Mouse (Mus musculus) heart, adult 18-20 months (tissue): ENCODE measurements around the gene Slc25a21. TPM values are rescaled to one million over a fixed set of nuclear protein-coding genes. Genes with fewer than 3 reads are reported as not detected.

Experiments used
- DNase-seq, 2 experiments: peaks; one replicate each; pipeline ENCODE4 v3.0.0; 2021 to 2022; ENCODE audit warnings: mixed read lengths in 1 of 2
- total RNA-seq, 2 experiments: library from RNA; stranded (reverse); gene quantifications; 2 replicates each; pipeline ENCODE4 v1.2.3; 2021

Gene Slc25a21
- total RNA-seq, 2 experiments from 2014 or later, result 0.64 to 0.67 TPM

DNA sequence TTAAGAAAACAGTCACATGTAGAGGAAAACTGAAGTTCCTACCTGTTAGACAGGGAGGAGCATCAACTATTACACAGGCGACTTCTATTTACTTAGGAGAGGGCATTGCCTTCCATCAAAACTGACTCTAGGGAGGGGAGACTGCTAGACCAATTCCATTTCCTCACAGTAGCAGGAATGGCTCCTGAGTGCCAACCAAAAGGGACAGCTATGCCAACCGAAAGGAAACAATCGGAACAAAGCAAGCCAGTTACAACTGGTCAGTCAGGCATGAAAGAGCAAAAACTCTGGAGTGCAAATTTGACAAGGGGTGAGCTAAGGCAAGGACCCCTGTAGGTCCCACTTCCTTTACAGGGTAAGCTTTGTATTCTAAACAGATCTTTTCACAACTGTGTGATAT, 319.5 kb downstream of the Slc25a21 start:
- DNase-seq, result no peak

DNA sequence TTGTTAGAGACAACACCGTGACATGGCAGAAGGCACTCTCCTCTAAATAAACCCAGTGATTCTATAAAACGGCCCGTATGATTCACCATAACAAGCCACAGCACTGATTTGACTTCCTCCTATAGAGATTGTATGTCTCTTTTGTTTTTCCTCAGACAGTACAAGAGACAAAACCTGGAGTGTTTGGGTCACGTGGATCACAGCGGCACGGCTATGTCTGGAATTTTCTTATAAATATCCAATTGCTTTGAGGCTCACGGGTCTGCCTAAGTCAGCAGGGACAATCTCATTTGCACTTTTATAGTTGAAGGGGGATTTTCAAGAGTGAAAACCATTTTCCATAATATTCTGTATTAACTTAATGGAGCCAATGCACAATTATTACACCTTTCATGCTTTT, 320.7 kb downstream of the Slc25a21 start:
- no peak for DNase-seq

DNA sequence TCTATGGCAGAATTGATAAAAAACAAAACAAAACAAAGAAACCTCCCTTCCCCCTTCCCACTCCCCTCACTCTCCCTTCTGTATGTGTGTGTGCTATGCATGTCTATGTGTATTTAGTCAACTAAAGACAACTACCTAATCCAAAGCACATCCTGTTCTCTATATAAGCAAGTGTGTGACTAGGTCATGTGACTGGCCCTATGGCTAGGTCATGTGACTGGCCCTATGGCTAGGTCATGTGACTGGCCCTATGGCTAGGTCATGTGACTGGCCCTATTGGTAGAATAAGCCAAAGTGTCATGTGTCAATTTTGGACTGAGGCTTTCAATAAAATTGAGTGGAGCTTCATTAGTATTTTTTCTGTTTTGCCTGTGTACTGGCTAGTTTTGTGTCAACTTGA, 324.1 kb downstream of the Slc25a21 start:
- no peak for DNase-seq

DNA sequence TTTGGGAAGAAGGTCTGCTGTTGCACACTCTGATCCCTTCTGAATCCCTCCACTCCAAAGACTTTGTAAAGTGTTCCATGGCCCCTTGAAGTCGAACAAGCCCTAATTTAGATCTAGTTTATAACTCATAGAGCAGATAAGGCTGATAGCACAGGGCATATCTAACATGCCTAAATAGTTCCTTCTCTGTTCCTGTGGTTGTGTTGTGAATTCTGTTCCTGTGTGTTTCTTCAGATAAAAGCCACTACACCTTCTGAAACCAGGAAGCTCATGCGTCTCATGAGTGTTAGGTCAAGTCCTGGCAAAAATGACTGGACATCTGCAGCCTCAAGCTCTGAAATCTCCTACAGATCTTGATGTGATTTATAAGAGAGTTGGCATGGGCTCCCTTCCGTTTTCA, 326.7 kb downstream of the Slc25a21 start:
- no peak for DNase-seq

DNA sequence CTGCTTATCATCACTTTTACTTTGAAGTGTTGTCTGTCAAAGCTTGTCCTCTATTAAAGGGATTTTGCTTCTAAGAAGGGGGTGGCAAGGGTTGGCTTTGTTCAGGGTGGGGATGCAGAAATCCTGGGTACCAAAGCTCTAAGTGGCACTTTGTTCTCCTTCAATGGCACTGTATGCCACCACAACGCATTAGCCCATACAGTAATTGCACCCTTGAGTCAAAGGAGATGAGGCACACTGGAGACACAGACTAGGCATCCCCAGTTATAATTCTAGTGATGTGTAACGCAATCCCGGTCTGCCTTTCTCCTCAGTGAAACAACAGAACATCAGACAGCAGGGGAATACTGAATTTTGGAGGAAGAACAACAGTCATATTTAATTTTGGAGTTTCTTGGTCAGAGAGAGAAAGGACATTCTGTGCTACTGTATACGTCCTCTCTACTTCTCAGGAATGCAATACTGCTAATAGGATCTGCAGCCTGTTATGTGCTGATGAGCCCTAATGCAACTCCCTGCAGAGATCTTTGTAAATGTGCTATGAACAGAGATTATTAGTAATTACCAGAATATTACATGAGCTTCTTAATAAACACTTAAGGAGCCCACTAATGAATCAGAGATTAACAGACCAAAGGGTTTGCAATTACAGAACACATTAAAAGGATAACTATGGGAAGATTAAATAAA, 333.3 kb downstream of the Slc25a21 start:
- DNase-seq, result no peak

DNA sequence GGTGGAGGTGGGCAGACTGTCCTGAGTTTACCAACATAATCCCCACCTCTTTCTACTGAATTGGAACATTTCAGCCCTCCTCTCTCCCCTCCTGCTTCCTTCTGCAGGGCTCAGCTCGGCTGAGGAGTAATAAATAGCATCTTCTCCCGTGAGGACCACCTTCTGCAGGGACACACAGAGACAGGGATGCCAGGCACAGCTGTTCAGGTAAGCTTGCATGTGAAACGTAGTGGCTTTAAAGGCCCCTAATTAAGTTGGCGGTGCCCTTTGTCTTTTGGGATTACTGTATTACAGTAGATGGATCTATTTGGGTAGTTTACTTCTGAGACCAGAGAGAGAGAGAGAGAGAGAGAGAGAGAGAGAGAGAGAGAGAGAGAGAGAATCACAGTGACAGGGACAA, 344.6 kb downstream of the Slc25a21 start:
- DNase-seq, result no peak

DNA sequence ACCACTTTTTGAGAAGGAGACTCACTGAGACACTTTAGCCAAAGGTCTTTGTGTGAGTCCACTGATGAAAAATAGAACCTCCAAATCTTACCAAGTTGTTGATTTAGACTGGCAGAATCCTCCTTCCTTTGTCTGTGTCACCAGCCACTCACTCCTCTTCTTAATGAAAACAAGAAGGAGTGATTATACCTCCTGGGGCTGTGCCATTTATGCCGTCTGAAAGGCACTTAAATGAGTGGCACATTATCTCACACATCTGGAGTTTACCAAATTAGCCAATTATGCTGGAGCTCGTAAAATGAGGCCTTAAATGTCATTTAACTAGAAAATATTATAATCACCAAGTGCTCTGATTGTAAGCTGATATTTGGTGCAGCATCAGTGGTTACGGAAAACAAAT, 345.8 kb downstream of the Slc25a21 start:
- DNase-seq, result no peak

DNA sequence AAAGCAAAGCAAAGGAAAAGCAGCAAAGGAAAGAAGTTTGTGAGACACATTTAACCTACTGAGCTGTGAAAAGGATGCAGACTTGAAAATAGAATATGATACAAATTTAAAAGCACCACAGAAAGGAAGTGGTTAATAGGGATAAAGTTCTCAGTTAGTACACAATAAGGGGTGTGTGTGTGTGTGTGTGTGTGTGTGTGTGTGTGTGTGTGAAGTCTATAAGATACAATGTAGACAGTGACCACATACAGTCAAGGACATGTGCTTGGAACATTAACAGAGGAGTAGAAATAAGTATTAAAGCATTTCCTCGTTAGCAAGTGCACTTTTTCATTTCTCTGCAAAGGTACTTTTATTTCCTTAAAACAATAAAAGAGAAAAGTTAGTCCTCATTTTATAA, 367.3 kb downstream of the Slc25a21 start:
- no peak for DNase-seq

DNA sequence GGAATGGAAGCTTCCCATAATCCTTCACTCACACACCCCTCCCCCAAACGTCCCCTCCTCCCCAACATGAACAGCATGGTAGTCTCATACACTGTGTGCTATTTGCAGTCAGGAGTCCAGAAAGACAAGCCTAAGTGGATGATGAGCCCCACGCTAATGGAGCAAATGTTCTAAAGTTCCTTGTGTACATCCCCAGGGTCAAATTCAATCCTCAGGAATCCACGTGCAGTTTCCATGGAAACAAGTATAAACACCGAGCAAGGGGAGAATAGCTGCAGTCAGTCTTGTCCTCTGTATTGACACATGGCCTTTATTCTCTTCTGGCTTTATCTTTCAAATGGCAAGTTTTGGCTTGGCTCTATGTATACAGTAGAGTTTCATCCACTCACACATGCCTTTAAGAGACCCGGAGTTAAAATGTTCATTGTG, 367.8 kb downstream of the Slc25a21 start:
- no peak for DNase-seq

DNA sequence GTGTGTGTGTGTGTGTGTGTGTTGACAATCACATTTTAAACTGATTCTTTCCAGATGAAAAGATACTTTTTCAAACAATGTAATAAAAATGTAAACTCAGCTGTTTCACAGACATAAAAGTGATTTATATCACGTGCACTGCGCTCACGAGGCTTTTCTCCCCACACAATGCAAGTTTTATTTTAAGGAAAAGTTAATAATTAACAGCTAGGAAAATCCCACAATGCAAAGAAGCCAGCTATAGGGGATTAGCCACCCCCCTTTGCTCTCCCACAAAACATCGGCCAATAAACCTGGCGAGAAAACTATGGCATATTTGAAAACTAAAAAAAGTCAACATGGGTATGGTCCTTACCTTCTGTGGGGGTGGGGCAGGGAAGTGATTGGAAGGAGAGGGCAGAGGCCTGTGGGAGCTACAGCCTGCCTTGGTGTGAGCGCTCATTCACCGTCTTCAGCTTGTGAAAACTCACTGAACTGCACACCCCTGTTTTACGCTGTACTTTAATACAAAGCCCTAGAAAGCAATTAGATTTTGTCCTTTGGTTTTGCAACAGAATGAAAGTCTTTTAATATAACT, 369.4 kb downstream of the Slc25a21 start:
- DNase-seq, result no peak

DNA sequence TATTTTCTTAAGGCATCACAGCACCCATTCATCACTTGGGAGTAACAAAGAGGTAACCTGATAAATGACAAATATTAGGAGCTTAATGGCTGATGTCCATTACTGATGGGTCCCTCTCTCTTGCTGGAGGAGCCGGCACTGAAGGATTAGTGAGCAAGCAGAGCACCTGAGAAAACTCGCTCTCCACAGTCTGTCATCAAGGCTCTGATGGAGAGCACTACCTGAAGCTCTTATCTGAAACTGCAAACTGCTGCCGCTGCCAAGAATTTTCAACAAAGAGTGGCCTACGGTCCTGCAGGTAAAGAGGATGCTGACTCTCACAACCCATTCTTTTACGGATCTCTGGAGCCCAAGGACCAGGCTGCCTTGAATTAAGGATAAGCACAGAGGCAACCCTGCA, 372.6 kb downstream of the Slc25a21 start:
- DNase-seq, result no peak

DNA sequence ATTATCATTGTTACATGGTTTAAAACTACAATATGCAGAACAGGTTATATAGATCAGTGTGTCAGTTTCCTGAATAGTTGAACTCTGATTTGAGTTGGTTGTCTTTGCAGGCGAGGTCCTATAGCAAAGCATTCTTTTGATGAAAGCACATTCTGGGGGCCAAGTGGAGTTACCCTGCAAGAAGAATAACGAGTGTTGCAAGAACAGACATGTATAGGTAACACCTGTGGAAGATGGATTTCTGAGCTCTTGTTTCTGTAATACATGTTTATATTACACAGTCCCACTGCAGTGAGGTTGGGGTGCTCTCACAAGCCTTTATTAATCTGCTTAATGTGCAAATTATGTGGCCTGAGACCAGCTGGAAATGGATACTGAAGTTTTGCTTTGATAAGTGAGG, 375.1 kb downstream of the Slc25a21 start:
- DNase-seq, result no peak

DNA sequence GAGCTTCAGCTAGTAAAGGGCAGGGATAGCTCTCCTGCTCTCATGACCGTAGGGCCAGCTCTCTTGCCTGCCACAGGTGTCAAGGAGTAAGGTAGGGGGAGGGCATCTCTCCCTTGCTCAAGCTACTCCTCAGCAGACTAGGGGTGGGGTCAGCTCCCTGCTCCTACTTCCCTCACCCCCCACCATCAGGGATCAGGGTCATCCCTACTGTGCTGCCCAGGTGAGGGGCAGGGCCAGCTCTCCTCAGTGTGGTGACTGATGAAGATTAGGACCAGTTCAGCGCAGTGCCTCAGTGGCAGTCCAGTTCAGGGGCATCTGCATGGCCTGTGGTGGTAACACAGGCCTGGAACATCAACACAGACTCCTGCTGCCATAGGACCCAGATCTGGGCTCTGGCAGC, 376.7 kb downstream of the Slc25a21 start:
- DNase-seq, result no peak

DNA sequence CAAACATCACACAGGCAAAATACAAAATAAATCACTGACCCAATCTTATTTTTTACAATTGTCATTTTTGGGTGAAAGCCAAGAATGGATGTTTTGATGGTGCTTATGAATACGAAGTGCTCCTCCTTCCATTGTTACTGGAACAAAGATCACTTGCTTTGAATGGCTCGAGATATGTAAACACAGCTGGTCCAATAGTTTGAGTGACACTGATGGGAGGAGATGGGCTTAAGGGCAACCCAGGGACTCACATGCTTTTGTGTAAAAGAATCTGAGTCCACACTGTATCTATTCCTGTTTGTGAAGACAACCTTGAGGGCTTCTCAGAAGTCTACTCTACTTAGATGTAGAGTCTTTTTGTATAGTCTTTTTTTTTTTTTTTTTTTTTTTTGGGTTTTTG, 389.8 kb downstream of the Slc25a21 start:
- no peak for DNase-seq

DNA sequence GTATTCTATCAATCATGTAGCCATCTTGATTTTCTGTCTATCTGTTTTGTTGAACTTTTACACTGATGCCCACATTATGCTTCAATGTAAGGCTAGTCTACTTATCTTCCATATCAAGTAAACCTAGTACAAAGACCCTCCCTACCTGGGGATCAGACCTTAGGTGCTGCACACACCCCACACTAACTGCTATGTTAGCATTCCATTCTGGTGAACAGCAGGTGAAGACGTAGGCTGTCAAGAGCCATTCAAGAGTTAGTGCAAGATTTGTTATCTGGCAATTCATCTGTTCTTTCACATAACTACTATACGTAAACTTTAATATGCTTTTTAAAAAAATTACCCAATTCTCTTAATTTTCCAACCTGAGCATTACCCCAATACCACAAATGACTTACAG, 390.2 kb downstream of the Slc25a21 start:
- no peak for DNase-seq

DNA sequence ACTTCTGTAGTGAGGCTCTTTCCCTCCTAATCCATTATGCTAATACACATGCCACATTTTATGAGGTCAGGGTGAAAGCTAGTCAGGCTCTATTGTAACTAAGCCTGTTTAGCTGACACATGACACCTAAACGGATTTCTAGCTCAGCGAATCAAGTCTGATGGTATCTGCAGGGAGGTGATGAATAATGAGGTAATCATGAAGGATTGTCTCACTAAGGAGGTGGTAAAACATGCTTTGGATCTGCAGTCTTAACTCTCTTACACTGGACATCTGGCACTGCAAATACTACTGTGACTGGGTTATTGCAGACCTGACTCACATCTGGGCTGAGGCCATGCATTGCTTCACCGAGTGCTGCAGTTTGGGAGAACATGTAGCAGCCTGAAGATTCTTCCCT, 392.8 kb downstream of the Slc25a21 start:
- DNase-seq, result no peak

DNA sequence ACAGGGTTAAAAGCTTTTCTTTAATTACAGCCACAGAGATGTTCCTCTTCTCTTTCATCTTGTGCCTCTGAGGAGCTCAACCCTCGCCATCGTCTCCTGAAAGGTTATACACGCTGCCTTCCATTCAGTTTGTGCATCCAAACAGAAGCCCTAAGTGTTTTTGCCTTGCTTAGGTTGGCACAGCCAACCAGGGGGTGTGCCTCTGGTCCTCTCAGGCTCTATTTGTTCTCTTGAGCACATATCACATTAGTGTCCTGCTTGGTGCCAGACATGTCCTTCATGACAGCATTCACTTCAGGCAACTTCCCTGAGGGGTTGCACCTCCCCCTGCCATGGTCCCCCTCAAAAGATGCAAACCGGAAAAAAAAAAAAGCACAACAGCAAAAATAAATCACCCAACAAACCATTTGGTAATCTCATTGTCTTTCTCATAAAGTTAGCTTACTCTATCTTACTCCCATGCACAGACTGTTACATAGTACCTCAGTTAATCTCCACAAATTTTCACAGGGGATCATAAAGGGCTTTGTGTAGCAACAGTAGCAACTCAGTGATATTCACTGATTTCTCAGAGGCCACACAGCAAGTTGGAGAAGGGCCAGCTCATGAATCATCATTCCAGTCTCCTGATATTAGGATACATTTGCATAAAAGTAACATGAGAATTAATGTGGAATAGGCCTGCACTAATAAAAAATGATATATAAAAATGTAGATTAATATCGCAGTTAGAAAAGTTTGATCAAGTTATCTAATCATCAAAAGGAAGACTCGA, 398.4 kb downstream of the Slc25a21 start:
- no peak for DNase-seq

DNA sequence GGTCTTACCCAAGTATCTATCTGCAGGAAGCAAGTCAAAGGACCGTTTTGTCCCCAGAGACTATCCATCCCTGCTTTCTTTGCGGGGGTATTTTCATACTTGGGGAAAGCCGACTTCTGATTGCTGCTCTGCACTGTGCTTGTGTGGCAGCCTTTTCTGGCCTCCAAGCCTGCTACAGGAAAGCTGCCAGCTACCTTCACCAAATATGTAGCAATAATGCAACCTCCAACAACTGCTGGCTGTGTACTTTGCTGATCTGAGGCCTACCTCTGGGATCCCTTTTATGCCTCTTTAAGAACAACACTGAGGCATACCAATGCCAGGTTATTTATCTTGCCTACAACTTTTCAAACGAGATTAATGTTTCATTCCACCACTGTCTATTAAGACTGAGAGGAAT, 408.0 kb downstream of the Slc25a21 start:
- DNase-seq, result peak in 1 of 2 experiments; percentile 6

DNA sequence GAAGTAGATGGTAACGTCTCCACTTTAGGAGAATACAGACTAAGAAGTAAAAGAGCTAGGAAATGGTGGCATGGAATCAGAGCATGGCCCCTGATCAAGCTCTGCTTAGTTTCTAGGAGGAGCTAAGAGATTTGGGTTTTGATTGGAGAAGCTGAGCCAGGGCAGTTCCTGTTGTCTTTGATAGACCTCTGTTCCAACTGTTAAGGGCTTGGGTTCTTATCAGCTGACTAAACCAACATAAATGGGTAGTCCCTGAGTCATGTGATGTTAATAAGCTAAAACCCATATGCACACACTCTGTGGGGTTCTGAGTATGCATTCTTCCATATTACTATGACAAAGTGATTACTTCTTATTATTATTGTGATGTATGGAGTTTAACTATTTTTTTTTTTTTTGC, 412.0 kb downstream of the Slc25a21 start:
- no peak for DNase-seq

DNA sequence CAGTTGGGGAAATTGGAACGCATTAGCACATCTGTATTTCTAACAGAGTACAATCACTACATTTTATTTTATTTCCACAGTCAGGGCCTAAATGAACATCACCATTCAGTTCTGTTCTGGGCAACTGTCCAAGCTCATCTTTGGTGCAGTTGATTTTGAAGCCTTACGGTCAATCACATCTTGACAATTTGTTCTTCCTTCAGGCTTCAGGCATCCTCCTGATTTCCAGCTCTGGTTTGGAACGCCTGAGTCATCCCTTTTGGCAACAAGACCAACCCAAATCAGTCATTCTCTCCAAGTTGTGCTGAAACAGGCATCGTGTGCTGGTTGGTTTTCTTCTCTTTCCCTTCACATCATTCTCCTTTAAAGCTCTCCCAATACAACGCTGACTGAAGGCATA, 416.1 kb downstream of the Slc25a21 start:
- DNase-seq, result peak; percentile 10 to 17

DNA sequence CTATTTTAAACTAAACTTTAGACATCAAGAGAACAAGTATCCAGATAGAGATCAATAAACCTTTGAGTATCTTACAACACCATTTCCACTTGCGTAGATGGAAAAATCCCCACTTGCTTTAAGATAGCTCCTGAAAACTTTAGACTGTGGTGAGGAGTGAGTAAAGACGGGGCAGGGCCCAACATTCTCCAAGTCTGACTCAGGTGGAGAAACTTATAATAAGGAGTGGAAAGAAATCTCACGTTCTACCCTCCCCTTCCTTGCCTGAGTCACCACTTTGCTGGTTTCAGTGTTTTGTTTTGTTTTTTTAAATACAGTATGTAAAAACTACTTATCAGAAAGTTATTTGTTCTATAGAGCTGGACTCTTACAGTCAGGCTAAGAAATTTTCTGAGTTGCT, 417.7 kb downstream of the Slc25a21 start:
- DNase-seq, result no peak

DNA sequence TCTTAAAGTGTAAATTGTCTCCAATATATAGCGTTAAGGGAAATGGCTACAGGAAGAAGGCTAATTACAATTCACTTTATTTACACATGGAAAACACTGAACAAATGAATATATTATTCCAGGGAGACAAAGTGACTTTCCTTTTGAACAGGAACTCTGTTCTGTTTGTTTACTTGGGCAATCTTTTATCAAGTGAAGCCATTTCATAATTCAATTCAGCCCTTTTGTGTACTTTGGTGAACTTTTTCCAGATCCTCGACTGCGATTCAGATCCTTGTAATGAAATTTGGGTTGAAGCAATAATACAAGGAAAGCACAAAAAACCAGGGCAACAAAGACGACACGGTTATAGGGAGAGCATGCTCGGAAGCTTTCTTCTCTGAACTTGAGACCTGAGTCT, 423.3 kb downstream of the Slc25a21 start:
- DNase-seq, result no peak

DNA sequence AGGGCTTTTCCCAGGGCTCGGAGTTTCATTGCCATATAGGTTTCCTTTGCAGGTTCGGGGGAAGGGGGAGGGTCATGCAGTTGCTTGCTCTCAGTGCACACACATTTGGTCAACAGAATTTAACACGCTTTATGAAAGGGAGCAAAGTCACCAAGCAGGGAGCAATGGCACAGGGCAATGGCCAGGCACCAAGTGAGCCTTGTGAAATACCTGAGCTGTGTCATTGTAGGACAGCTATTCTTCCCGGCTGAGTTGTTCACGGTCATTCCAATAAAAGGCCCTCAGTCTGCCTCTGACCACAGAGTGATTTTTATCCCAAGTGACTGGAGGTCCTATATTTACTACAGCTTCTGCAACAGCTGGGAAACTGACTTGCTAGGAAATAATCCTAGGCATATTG, 427.9 kb downstream of the Slc25a21 start:
- DNase-seq, result no peak

DNA sequence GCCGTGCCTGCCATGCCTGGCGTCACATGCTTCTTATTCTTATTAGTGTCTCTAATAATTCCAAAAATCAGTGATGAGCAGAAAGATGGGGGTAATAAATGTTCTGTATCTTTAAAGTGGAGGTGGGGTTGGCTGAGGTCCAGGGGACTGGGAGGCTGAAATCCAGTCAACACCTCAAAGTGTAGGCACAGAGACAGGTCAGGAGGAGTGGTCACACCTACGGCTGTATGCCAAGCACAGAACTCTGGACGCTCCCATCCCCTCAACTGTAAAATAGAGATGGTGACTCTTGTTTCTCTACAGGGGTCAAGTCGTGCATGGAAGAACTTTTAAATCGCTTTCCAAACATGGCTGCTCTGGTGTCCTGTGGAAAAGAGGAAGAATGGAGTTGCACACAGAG, 429.8 kb downstream of the Slc25a21 start:
- no peak for DNase-seq
